Mouse (Mus musculus) intestine, embryonic 16.5 days (tissue): ENCODE measurements at regions not wholly inside any gene's neighbourhood (a gene's known extent, or its start where the extent isn't known, plus 50 kb on each side); places are given as distances from the start of the nearest gene placed in this dataset.
"Not testable (repeated sequence)": the region's sequence is repeated elsewhere in the genome, so short reads cannot be mapped to it uniquely, and the experiment has no call there.

Source experiments
- ATAC-seq: fragments of 200-750 bp; cut with Nextera tagmentation; 2 replicates; pipeline ENCODE4 v1.8.0; 2017; ENCODE audit warnings: moderate TSS enrichment, moderate library complexity
- H3K27ac ChIP-seq: fragments of 300-500 bp; sonication (generic); 2 replicates; pipeline ENCODE4 v1.5.1; 2014; ENCODE audit warnings: mild to moderate bottlenecking, low read length
- H3K27me3 ChIP-seq: fragments of 300-500 bp; sonication (generic); replicated peaks from 2 replicates; pipeline ENCODE4 v1.6.1; 2014; ENCODE audit warnings: low read length, control low read depth, mixed read lengths; ENCODE audit not compliant: control insufficient read depth, insufficient read depth
- H3K36me3 ChIP-seq: fragments of 300-500 bp; sonication (generic); 2 replicates; pipeline ENCODE4 v1.6.1; 2014; ENCODE audit warnings: low read length, control low read depth; ENCODE audit not compliant: control insufficient read depth, insufficient read depth
- H3K4me1 ChIP-seq: fragments of 300-500 bp; sonication (generic); 2 replicates; pipeline ENCODE4 v1.6.1; 2014; ENCODE audit warnings: low read length, control low read depth, mixed read lengths; ENCODE audit not compliant: control insufficient read depth, insufficient read depth
- H3K4me2 ChIP-seq: fragments of 300-500 bp; sonication (generic); 2 replicates; pipeline ENCODE4 v1.6.1; 2014; ENCODE audit warnings: low read depth, low read length, control low read depth
- H3K4me3 ChIP-seq: fragments of 300-500 bp; sonication (generic); 2 replicates; pipeline ENCODE4 v1.5.1; 2014; ENCODE audit warnings: mild to moderate bottlenecking, low read length
- H3K9ac ChIP-seq: fragments of 300-500 bp; sonication (generic); 2 replicates; pipeline ENCODE4 v1.6.1; 2014; ENCODE audit warnings: low read depth, low read length
- H3K9me3 ChIP-seq: fragments of 300-500 bp; sonication (generic); 2 replicates; pipeline ENCODE4 v1.6.1; 2016; ENCODE audit warnings: low read length, control low read depth; ENCODE audit not compliant: control insufficient read depth
- WGBS: fragments of 180-500 bp; shearing (Covaris S2); extraction: QIAGEN DNeasy Blood & Tissue Kit; methylation state at CpG from one replicate; pipeline ENCODE4 v1.1.7; 2014; 5-methylcytosine and 5-hydroxymethylcytosine counted together

DNA sequence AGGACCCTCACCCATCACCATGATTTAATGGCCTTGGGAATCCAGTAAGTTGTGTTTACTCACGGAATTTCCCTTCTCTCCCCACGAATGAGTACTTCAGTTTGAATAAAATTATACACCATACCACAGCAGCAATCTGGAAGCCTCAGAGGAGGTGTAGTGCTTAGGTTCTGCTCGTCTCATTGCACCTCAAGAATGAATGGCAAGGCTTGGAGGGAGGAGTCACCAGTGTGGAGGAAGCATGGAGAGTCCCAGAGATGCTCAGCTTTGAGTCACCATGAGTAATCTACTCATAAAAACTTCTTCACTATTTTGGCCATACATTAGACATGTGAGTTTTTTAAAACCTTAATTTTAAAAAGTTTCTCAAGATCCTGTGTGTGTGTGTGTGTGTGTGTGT lies 98.8 kb upstream of the Nrip1 start:
- H3K9ac ChIP-seq = no peak overlapping the region
- no peaks in the 10 kb centered on the region for H3K4me1 ChIP-seq
- no peak overlapping the region for H3K27ac ChIP-seq
- H3K4me3 ChIP-seq = no peak overlapping the region
- ATAC-seq = no peak
- no peaks in the 10 kb centered on the region for H3K27me3 ChIP-seq
- no peak overlapping the region for H3K4me2 ChIP-seq
- WGBS = 73% methylated on average over 3 of the region's 3 CpGs
- H3K36me3 ChIP-seq = no peaks in the 10 kb centered on the region
- H3K9me3 ChIP-seq = no peaks in the 10 kb centered on the region

DNA sequence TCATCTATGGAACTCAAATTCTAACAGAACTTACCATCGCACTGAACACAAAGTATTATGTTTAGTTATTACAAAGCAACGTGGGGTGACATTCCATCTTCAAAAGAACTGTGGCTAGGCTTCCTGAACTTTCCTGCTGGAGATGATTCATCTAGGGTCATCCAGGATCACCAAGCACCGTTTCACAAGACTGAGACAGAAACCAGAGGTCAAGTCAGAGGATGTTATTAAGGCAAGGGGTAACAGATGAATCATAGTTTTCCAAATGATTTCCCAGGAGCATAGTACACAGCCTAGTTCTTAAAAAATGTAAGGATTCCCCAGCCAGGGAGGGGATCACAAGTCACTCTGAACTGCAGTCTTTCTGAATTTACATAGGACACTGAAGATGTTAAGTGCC lies 97.5 kb upstream of the Nrip1 start:
- H3K9me3 ChIP-seq = no peaks in the 10 kb centered on the region
- H3K9ac ChIP-seq = no peak overlapping the region
- no peaks in the 10 kb centered on the region for H3K36me3 ChIP-seq
- H3K27ac ChIP-seq = no peak overlapping the region
- no peak overlapping the region for H3K4me2 ChIP-seq
- H3K4me1 ChIP-seq = no peaks in the 10 kb centered on the region
- H3K27me3 ChIP-seq = no peaks in the 10 kb centered on the region
- WGBS = 47% methylated on average over 3 of the region's 3 CpGs
- no peak for ATAC-seq
- no peak overlapping the region for H3K4me3 ChIP-seq

DNA sequence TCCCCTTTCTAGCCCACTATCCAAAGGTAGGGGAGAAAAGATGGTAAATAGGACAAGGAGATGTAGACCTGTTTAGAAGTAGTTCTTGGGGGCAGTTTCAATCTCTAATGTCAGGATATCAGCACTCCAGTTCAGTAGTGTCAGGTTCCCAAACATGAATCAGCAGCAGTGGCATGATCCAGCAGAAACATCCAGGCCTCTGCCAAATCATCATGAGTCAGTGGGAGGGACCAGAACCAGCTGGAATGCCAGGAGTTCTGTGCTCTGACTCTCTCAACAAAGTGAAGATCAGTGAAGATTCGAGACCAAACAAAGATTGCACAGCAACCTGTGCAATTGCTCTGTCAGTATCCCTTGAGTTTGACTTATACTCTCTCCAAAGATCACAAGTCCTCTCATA lies 85.9 kb upstream of the Nrip1 start:
- Histone ChIP-seq H3K4me3 (no peak overlapping the region), H3K27me3 (no peaks in the 10 kb centered on the region), H3K36me3 (no peaks in the 10 kb centered on the region), H3K4me2 (no peak overlapping the region), H3K4me1 (0 out of 2 replicates have a peak, but pooled peaks cover 3% of the 10 kb centered on the region), H3K9me3 (no peaks in the 10 kb centered on the region), H3K27ac (no peak overlapping the region), H3K9ac (no peak overlapping the region)
- 67% methylated on average over 1 of the region's 1 CpGs for WGBS
- no peak for ATAC-seq

DNA sequence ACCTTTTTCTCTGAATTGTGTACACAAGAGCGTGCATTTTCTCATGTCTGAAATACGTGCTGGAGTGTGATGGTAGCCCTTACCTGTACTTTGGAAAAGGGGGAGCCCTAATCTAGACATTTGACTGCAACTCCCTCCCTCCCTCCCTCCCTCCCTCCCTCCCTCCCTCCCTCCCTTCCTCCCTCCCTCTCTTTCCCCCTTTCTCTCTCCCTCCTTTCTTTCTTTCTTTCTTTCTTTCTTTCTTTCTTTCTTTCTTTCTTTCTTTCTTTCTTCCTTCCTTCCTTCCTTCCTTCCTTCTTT lies 82.6 kb upstream of the Nrip1 start:
- not testable (repeated sequence) for H3K9me3 ChIP-seq, H3K4me1 ChIP-seq, H3K9ac ChIP-seq, H3K4me2 ChIP-seq, ATAC-seq, H3K27me3 ChIP-seq, H3K36me3 ChIP-seq, H3K4me3 ChIP-seq, H3K27ac ChIP-seq
- whole genome bisulfite sequencing = 65% methylated on average over 2 of the region's 2 CpGs

DNA sequence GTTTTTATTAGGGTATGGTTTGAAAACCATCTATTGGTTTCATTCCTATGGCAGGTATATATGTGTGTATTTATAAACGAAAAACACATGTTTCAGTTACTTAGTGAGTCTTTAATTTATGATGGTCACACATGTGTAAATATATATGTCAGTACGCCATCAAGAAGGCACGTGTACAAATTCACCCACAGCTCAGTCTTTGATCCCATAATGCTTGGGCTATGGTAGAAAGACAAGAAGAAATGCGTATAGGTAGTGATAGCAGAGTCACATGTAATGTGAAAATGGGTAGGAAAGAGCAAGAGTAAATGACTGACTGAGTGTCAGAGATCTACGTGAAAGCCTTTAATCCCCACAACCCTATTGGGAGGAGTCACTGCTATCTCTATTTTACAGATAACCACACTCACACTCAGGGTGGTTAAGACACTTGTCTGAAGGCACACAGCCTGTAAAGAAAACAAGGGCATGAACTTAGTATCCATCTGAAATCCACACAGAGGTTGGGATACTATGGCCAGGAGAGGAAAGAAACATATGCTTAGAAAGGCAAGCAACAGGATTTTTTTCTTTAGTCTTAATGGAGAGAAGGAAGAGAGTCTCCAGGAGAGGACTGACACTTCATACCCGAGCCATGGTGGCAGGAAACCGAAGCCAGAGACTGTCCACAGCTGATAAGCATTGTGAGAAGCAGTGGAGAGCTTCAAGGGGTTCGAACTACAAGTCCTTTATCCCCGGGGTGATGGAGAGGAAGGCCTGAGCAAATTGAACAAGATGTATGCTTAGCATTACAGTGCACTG lies 82.1 kb upstream of the Nrip1 start:
- 75% methylated on average over 9 of the region's 9 CpGs for WGBS
- Histone ChIP-seq H3K36me3 (no peaks in the 10 kb centered on the region), H3K4me1 (peaks cover 6% of the 10 kb centered on the region; the same call in 1 of the 2 replicates), H3K9me3 (no peaks in the 10 kb centered on the region; the same call in 1 of the 2 replicates), H3K9ac (no peak overlapping the region), H3K4me3 (no peak overlapping the region), H3K27ac (no peak overlapping the region), H3K27me3 (no peaks in the 10 kb centered on the region), H3K4me2 (no peak overlapping the region)
- ATAC-seq = peak; percentile 14; the same call in 1 of the 2 replicates

DNA sequence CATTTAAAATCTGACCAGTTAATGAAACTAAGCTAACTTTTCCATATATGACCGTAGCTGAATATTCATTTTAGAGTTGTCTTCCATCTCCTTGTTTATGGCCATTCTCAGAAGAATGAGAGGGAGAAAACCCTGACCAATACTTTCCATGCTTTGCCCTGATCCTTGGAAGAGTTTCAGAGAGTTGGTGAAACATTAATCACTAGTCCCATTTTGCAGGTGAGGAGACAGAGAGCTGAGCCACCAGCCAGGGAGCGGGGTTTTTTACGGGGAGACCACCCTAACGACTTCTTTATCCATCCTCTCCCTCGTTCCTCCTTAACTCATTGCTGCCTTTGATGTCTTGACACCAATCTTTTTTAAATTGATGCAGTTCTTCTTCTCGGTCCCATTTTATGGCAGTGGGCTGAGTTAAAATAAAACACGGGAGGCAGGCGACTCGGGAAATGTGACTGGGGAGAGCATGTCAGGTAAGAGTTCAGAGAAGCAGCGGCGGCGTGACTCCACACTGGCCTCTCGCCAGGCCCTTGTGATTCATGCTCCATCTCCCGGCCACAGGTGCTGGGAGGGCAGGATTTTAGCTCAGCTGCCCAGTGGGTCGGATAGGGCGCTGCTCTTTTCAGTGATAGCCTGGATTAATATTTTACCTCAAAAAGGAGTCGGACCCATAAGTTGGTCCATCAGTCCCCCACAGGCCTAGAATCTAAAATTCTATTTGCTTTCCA lies 81.3 kb upstream of the Nrip1 start:
- no peak overlapping the region for H3K4me3 ChIP-seq
- no peak for ATAC-seq
- H3K27me3 ChIP-seq = no peaks in the 10 kb centered on the region
- H3K27ac ChIP-seq = no peak overlapping the region
- WGBS = 55% methylated on average over 17 of the region's 17 CpGs
- no peaks in the 10 kb centered on the region for H3K36me3 ChIP-seq
- no peak overlapping the region for H3K4me2 ChIP-seq
- peaks cover 6% of the 10 kb centered on the region; the same call in 1 of the 2 replicates for H3K4me1 ChIP-seq
- H3K9me3 ChIP-seq = no peaks in the 10 kb centered on the region; the same call in 1 of the 2 replicates
- no peak overlapping the region for H3K9ac ChIP-seq

DNA sequence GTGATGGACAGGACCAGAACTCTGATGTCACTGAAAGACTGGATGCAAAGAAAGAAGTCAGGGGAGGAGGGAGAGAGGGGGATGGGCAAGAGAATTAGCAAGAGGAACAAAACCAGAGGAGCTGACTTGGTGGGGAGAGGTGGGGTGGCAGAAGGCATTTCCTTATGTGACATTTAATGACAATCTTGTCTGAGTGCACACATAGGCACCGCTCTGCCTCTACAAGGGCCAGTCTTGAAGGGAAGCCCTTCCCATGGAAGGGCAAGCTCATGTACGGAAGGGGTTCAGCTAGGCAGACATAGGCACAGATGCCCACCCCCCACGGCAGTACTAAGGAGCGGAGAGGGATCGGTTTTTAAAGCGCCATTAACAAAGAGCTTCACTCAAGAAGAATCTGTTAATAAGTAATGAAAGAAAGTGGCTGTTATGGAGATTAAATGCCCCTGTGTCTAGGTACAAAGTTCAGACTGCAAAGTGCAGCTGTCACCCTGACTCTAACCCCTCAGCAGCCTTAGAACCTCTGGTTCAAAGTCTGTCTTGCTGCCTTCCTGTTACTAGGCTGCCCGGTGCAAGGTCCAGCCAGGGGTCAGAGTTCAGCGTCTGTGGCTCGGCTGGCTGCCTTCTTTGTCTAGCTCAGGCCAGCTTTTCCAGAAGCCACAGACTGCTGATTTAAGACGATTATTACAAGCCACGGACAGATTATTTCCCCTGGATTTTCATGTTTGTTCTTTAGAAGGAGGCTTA lies 80.0 kb upstream of the Nrip1 start:
- H3K4me3 ChIP-seq = no peak overlapping the region
- 21% methylated on average over 11 of the region's 11 CpGs for WGBS

DNA sequence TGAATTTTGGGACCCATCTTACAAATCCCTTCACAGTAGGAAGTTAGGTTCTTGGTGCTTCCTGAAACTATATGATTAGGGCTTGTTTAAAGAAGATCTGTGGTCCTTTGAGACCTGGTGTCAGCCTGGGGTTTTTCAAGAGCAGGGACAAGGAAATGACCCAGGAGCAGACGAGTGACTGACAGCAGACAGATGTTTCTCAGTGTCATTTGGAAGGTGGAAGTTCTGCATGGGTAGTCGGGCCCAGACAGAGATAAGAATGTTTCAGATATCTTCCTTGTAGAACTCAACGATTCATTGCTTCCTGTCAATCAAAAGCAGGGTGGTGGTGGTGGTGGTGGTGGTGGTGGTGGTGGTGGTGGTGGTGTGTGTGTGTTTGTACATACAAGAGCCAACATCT lies 75.1 kb upstream of the Nrip1 start:
- Histone ChIP-seq H3K27ac (no peak overlapping the region), H3K4me1 (no peaks in the 10 kb centered on the region), H3K9ac (no peak overlapping the region), H3K4me3 (no peak overlapping the region), H3K9me3 (no peaks in the 10 kb centered on the region; the same call in 1 of the 2 replicates), H3K27me3 (no peaks in the 10 kb centered on the region), H3K36me3 (no peaks in the 10 kb centered on the region), H3K4me2 (no peak overlapping the region)
- WGBS = 46% methylated on average over 3 of the region's 3 CpGs
- no peak for ATAC-seq

More for the DNA sequence above, 80.0 kb upstream of the Nrip1 start:
- H3K27me3 ChIP-seq = no peaks in the 10 kb centered on the region
- H3K9me3 ChIP-seq = no peaks in the 10 kb centered on the region; the same call in 1 of the 2 replicates
- no peak overlapping the region for H3K9ac ChIP-seq
- peak overlapping the region; percentile 37 for H3K4me2 ChIP-seq
- peak; percentile 99 for ATAC-seq
- peaks cover 6% of the 10 kb centered on the region; the same call in 1 of the 2 replicates for H3K4me1 ChIP-seq
- no peaks in the 10 kb centered on the region for H3K36me3 ChIP-seq
- peak overlapping the region; percentile 77 for H3K27ac ChIP-seq

DNA sequence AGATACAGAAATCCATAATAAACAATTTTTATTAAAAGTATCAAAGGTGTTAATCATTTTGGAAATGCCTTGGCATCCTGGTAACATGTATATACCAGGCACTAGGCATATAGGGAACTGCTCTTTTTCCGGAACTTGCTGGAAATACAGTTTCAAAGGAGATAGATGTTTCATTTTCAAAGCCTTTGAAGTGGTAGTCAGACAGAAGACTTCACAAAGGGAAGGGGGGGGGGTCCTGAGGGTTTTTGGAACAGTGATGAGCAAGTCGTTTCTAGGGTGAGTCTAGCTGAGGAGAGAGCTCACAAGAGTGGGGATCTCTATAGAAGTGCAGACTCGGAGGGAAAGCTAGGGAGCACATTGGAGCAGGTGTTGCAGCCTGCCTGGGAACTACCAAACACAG lies 73.4 kb upstream of the Nrip1 start:
- Histone ChIP-seq H3K4me1 (no peaks in the 10 kb centered on the region), H3K27ac (no peak overlapping the region), H3K9me3 (no peaks in the 10 kb centered on the region; the same call in 1 of the 2 replicates), H3K9ac (no peak overlapping the region), H3K36me3 (no peaks in the 10 kb centered on the region), H3K4me3 (no peak overlapping the region), H3K27me3 (no peaks in the 10 kb centered on the region), H3K4me2 (no peak overlapping the region)
- 69% methylated on average over 3 of the region's 3 CpGs for WGBS
- ATAC-seq = no peak
